Mouse (Mus musculus): ENCODE results near the gene Trip4. TPM values are rescaled to one million over a fixed set of nuclear protein-coding genes. Genes with fewer than 3 reads are reported as not detected.

Gene Trip4
- polyA plus RNA-seq, 1 experiment from 2014 or later: 31.5 TPM

- Histone ChIP-seq H3K27me3 (no peaks in the 10 kb centered on the region), H3K4me1 (replicated peaks) (peaks cover 19% of the 10 kb centered on the region), H3K9ac (peak overlapping the region; percentile 60; the same call in 1 of the 2 replicates), H3K27ac (replicated peaks) (no peak overlapping the region), H3K4me3 (peak overlapping the region; percentile 47), H3K4me2 (peak overlapping the region; percentile 83), H3K9me3 (no peaks in the 10 kb centered on the region), H3K36me3 (peaks cover 15% of the 10 kb centered on the region)
- WGBS: under 1% methylated on average over 5 of the region's 5 CpGs
- no peak for ATAC-seq (ENCODE audit: low read depth)
Measured at GRCm38 (mm10) chr9:65891126-65891525, 17.5 kb downstream of the Trip4 start.

- H3K9ac ChIP-seq: peak within 1 kb of the TSS; percentile 60
- ATAC-seq (ENCODE audit: low read depth): peak; percentile 91
- WGBS: 0% methylated on average over 21 of the region's 21 CpGs
Measured at GRCm38 (mm10) chr9:65890143-65890628, 18.4 kb downstream of the Trip4 start, which contains the start of gene Pclaf. Gene Pclaf (plus strand): TSS chr9:65890237.

DNA sequence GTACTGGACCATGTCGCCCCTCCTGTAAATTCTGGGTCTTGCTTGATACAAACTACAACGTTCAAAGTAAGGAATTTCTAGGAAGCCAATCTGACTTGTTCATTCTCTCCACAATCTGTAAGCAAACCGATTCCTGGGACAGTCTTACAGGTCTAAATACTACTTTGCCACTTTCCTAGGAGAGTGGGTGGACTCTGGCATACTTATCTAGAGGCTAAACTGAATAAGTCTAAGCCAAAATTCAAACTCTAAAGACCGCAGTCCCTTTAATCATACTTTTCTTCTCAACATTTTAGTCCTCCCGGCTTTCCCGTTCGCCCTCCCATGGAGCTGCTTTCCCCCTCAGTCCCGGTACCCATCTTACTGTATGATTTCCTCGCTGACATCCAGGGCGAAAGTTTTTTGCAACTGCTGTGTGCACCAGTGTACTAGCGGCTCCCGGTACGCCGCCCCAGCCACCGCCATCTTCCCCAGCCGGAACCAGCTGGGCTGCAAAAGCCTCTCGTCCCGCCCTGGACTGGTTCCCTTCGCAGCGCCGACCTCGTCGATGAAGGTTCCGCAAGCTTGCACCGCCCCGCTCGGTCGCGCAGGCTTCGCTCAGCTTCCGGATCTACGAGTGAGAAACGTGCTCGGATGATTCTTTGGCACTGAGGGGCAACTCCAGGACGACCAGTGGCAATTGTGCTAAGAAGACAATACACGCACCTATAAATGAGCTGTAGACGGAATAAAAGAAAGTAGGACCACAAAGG is 23.9 kb downstream of the Trip4 start:
- no peaks in the 10 kb centered on the region for H3K27me3 ChIP-seq
- H3K4me3 ChIP-seq: peak overlapping the region; percentile 66
- peak overlapping the region; percentile 78 for H3K9ac ChIP-seq
- H3K4me1 ChIP-seq (replicated peaks): peaks cover 14% of the 10 kb centered on the region
- H3K9me3 ChIP-seq: no peaks in the 10 kb centered on the region
- WGBS: under 1% methylated on average over 37 of the region's 37 CpGs
- peak overlapping the region; percentile 73 for H3K27ac ChIP-seq (replicated peaks)
- ATAC-seq (ENCODE audit: low read depth): peak; percentile 96
- H3K4me2 ChIP-seq: peak overlapping the region; percentile 66
- peaks cover 9% of the 10 kb centered on the region; the same call in 1 of the 2 replicates for H3K36me3 ChIP-seq

More at GRCm38 (mm10) chr9:65890143-65890628, 18.4 kb downstream of the Trip4 start, which contains the start of gene Pclaf:
- no peak within 1 kb of the TSS for H3K27ac ChIP-seq (replicated peaks)
- no peaks in the 10 kb centered on the region for H3K9me3 ChIP-seq
- peaks cover 12% of the 10 kb centered on the region for H3K36me3 ChIP-seq
- peak within 1 kb of the TSS; percentile 83 for H3K4me2 ChIP-seq
- H3K4me3 ChIP-seq: peak within 1 kb of the TSS; percentile 47
- H3K27me3 ChIP-seq: no peaks in the 10 kb centered on the region
- H3K4me1 ChIP-seq (replicated peaks): peaks cover 25% of the 10 kb centered on the region

DNA sequence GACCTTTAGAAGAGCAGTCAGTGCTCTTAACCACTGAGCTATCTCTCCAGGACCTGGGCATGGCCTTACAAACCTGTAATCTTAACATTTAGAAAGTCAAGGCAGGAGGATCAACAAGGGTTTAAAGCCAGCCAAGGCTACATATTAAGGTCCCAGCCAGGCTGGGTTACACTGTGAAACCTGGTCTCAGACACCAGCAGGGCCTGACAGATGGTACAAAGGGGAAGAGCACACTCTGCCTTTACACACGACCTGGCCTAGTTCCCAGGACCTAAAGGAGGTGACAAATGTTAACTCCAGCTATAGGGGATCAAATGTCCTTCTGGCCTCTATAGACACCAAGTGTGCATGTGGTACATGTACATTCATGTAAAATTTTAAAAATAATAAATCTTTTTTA is 48.9 kb downstream of the Trip4 start:
- Histone ChIP-seq H3K4me2 (no peak overlapping the region), H3K4me1 (replicated peaks) (no peaks in the 10 kb centered on the region), H3K9ac (no peak overlapping the region), H3K27ac (replicated peaks) (no peak overlapping the region), H3K27me3 (no peaks in the 10 kb centered on the region), H3K9me3 (no peaks in the 10 kb centered on the region), H3K4me3 (no peak overlapping the region), H3K36me3 (peaks cover 65% of the 10 kb centered on the region)
- WGBS: 69% methylated on average over 1 of the region's 1 CpGs
- no peak for ATAC-seq (ENCODE audit: low read depth)

DNA sequence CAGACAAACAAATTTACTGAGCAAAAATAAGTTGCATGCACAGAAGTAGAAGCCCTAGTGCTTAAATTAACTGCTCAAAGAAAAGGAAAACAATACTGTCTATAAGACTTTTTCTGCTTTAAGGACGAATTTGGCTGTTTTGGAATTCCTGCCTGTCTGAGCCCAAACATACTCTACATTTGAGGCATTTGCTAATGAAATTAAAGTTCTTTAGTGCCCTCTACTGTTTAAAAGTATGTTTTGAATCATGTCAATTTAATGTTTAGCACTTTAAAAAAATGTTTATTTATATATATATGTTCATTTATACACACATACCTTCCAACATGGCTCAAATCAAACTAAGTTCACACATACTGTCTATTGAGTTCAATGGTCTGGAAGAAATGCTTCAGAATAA is 58.4 kb downstream of the Trip4 start:
- H3K4me3 ChIP-seq: no peak overlapping the region
- H3K4me1 ChIP-seq (replicated peaks): peaks cover 29% of the 10 kb centered on the region
- H3K27me3 ChIP-seq: no peaks in the 10 kb centered on the region
- H3K4me2 ChIP-seq: no peak overlapping the region
- no peak overlapping the region for H3K9ac ChIP-seq
- H3K36me3 ChIP-seq: peaks cover 19% of the 10 kb centered on the region
- no peak for ATAC-seq (ENCODE audit: low read depth)
- H3K27ac ChIP-seq (replicated peaks): no peak overlapping the region
- no peaks in the 10 kb centered on the region for H3K9me3 ChIP-seq
- WGBS: 17% methylated on average over 1 of the region's 1 CpGs

- Histone ChIP-seq H3K27me3 (no peaks in the 10 kb centered on the region), H3K9ac (no peak overlapping the region), H3K27ac (replicated peaks) (no peak overlapping the region), H3K36me3 (peaks cover 9% of the 10 kb centered on the region), H3K9me3 (no peaks in the 10 kb centered on the region), H3K4me2 (no peak overlapping the region), H3K4me1 (replicated peaks) (peaks cover 45% of the 10 kb centered on the region), H3K4me3 (no peak overlapping the region)
- ATAC-seq (ENCODE audit: low read depth): no peak
Measured at GRCm38 (mm10) chr9:65848154-65848553, 60.4 kb downstream of the Trip4 start.

DNA sequence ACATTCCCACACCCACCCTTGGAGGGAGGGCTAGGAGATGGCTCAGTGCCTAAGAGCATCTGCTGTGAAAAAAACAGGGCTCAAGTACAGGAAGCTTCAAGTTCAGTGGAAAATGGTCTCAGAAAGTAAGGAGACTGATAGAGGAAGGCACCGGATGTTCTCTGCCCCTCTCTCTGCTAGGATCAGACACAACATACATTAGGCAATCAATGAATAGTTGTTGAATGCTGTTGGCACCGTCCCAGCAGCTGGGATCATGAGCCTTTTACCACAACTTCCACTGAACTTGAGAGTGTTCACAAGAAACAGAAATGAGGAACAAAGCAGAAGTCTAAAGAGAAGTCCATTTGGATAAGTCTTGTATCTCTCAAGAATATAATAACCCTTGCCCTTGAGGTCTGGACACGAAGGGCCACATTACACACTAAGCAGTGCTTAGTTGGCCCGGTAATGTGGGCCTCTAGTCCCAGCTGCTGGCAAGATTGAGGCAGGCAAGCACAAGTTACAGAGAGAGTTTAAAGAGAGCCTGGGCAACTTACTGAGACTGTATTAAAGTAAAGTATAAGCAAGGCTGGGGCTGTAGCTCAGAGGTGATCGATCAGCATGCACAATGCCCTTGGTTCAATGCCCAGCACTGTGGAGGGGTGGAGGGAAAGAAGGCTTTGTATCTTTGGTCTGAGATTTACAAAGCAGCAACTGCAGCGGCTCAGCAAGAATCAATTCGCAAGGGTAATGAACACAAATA is 64.0 kb downstream of the Trip4 start:
- no peaks in the 10 kb centered on the region for H3K9me3 ChIP-seq
- WGBS: 27% methylated on average over 7 of the region's 7 CpGs
- no peak overlapping the region for H3K4me2 ChIP-seq
- H3K36me3 ChIP-seq: no peaks in the 10 kb centered on the region
- no peaks in the 10 kb centered on the region for H3K27me3 ChIP-seq
- H3K4me1 ChIP-seq (replicated peaks): peaks cover 45% of the 10 kb centered on the region
- peak; percentile 78 for ATAC-seq (ENCODE audit: low read depth)
- H3K27ac ChIP-seq (replicated peaks): peak overlapping the region; percentile 59
- no peak overlapping the region for H3K9ac ChIP-seq
- no peak overlapping the region for H3K4me3 ChIP-seq

GRCm38 (mm10) chr9:65839841-65840240 is 68.8 kb downstream of the Trip4 start:
- Histone ChIP-seq H3K9ac (no peak overlapping the region), H3K4me2 (no peak overlapping the region), H3K9me3 (no peaks in the 10 kb centered on the region), H3K4me3 (no peak overlapping the region), H3K36me3 (peaks cover 14% of the 10 kb centered on the region), H3K27ac (replicated peaks) (no peak overlapping the region), H3K27me3 (no peaks in the 10 kb centered on the region), H3K4me1 (replicated peaks) (peaks cover 14% of the 10 kb centered on the region)
- ATAC-seq (ENCODE audit: low read depth): no peak
- WGBS: 100% methylated on average over 1 of the region's 1 CpGs

- H3K4me2 ChIP-seq: no peak overlapping the region
- H3K36me3 ChIP-seq: peaks cover 14% of the 10 kb centered on the region
- no peak for ATAC-seq (ENCODE audit: low read depth)
- peaks cover 5% of the 10 kb centered on the region; the same call in 1 of the 2 replicates for H3K4me1 ChIP-seq (replicated peaks)
- no peaks in the 10 kb centered on the region for H3K9me3 ChIP-seq
- H3K27me3 ChIP-seq: no peaks in the 10 kb centered on the region
- no peak overlapping the region for H3K9ac ChIP-seq
- no peak overlapping the region for H3K27ac ChIP-seq (replicated peaks)
- no peak overlapping the region for H3K4me3 ChIP-seq
Measured at GRCm38 (mm10) chr9:65836916-65837315, 71.7 kb downstream of the Trip4 start.

DNA sequence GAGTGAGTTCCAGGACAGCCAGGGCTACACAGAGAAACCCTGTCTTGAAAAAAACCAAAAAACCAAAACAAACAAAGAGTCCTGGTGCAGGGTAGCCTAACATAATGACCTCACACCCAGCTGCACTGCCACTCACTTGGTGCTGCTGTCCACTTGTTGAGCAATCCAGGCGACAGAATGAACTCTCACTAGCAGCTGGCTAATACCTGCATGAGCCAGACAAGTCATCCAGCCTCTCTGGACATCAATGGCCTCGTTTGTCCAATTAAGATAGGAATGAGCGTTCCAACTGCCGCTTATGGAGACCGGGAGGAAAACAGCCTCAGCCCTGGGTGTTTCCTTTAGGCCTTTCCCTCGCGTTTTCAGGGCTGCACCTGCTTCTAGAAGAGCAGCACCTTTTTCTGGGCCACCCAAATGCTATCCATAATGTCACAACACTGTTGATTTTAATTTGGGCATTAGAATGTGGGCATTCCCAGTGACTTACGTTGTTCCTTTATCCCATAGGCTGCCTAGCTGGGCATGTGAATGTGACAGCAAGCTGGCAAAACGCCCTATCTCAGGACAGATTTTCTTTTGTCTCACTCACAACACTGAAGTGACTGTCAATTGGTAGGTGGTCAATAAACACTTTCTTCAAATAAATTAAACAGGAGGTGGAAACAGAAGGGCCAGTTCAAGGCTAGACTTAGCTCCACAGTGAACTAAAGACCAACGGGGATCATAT is 73.8 kb downstream of the Trip4 start:
- Histone ChIP-seq H3K9me3 (no peaks in the 10 kb centered on the region), H3K27ac (replicated peaks) (no peak overlapping the region; the same call in 1 of the 2 replicates), H3K4me3 (no peak overlapping the region), H3K27me3 (no peaks in the 10 kb centered on the region), H3K4me1 (replicated peaks) (peaks cover 8% of the 10 kb centered on the region; the same call in 1 of the 2 replicates), H3K9ac (no peak overlapping the region), H3K4me2 (no peak overlapping the region), H3K36me3 (peaks cover 14% of the 10 kb centered on the region)
- no peak for ATAC-seq (ENCODE audit: low read depth)
- WGBS: 50% methylated on average over 10 of the region's 10 CpGs

- no peaks in the 10 kb centered on the region for H3K27me3 ChIP-seq
- H3K4me1 ChIP-seq (replicated peaks): peaks cover 13% of the 10 kb centered on the region
- peaks cover 12% of the 10 kb centered on the region for H3K36me3 ChIP-seq
- H3K9ac ChIP-seq: no peak overlapping the region
- no peak overlapping the region for H3K4me3 ChIP-seq
- no peak for ATAC-seq (ENCODE audit: low read depth)
- peak overlapping the region; percentile 46; the same call in 1 of the 2 replicates for H3K27ac ChIP-seq (replicated peaks)
- no peak overlapping the region for H3K4me2 ChIP-seq
- no peaks in the 10 kb centered on the region for H3K9me3 ChIP-seq
Measured at GRCm38 (mm10) chr9:65833640-65834039, 75.0 kb downstream of the Trip4 start.

DNA sequence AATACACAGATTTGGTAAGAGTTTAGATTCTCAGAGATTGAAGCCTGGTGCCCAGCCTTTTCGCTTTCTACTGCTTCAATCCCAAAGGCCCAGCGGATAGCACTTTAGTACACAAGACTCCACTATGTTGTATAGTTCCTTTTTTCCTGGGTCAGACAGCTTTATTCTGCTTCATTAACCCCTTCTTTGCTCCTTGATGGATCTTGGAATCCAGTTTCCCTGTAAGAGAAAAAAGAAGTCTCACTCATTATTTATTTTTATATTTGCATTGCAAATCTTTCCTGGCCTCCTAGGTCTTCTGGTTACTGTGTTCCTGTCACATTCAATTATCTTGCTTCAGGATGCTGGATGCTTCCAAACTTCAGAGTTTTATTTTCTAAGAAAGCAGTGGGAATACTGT is 75.4 kb downstream of the Trip4 start:
- 20% methylated on average over 2 of the region's 2 CpGs for WGBS
- ATAC-seq (ENCODE audit: low read depth): no peak

More for the DNA sequence above, 75.4 kb downstream of the Trip4 start:
- Histone ChIP-seq H3K4me1 (replicated peaks) (peaks cover 17% of the 10 kb centered on the region), H3K36me3 (peaks cover 8% of the 10 kb centered on the region), H3K9ac (no peak overlapping the region), H3K9me3 (no peaks in the 10 kb centered on the region), H3K27ac (replicated peaks) (no peak overlapping the region), H3K4me3 (no peak overlapping the region), H3K27me3 (no peaks in the 10 kb centered on the region), H3K4me2 (no peak overlapping the region)
